Mouse (Mus musculus) heart, adult 8-10 months (tissue): ENCODE data around the gene Crisp1. TPM values are rescaled to one million over a fixed set of nuclear protein-coding genes. Genes with fewer than 3 reads are reported as not detected.

Experiments
- DNase-seq: peaks from one replicate; pipeline ENCODE4 v3.0.0; 2022; ENCODE audit warnings: low spot score
- total RNA-seq, 4 experiments: library from RNA; stranded (reverse); gene quantifications; 2 replicates each; pipeline ENCODE4 v1.2.4; 2022

Crisp1 gene
- total RNA-seq, result not detected

DNA sequence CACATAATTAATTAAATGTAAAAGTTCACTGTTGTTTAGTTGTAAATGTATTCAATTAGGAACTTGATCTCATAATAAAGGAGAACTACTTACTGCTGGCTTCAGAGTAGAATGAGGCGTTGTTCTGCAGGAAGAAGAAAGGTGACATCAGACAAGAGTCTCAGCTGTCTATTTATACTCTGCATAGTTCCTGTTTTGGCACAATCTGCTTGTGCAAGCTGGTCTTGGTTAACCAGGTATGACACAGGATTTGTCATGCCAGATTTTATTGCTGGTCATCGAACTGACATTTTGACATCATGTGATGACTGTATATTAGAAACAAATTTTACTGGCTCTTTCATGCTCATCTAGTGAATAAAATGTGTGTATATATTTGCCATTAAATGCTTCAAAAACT lies at the start of gene Crisp1:
Gene Crisp1, minus strand, starts transcription at position 146 of the 400 bp plus-strand sequence.
- DNase-seq, result no peak

DNA sequence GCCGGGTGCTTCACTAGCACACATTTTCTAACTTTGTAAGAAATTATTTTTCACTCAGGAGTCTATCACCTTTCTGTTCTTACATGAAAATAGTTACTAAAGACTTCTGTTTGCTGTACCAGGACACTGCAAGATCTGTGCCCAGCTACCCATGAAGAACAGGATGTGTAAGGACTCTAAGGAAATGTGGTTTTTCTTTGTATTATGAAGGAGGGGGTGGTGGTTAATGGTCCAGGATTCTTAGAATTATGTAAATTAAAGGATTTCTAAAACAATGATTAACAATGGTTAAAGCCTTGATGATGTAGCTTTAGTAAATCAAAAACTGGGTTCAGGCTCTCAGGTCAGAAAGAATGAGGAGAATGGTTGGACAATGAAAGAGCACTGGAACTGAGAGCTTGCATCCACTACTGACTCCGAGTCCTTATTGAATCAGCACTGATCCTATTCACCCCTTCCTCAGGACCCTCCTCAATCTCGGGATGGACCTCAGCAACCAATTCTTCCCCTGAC lies 23.5 kb upstream of the Crisp1 start:
- no peak for DNase-seq

DNA sequence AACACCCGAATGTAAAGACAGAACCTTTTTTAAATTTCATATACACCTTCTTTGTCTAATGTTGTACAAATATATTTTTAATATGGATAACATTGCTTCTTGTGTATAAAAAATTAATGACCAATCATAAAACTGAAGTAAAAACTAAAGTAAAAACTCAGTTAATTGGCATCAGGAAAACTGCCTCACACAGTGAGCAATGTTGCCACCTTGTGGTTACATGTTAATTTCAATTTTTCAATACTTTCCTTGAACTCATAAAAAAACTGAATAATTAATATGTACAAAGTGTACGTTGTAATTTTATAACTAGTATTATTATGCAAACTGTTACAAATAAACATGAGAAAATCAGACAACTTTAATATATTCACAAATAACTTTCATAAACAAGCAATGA lies 33.6 kb downstream of the Crisp1 start:
- DNase-seq, result no peak

DNA sequence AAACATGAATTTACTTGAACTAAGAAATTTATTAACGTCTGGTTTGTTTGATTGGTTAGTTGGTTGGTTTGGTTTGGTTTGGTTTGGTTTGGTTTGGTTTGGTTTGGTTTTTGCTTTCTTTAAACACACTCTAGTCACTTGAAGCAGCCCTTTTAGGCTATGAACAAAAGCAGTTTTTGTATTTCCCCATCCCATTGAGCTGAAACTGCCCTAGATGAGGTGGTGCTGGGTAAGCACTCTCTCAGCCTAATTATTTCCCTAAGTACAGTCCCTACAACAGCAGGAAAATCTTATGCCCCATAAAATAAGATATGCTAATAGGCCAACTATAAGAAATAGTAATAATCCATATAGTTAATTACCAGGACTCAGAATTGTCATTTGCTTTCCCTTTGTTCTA lies 43.5 kb downstream of the Crisp1 start:
- no peak for DNase-seq

DNA sequence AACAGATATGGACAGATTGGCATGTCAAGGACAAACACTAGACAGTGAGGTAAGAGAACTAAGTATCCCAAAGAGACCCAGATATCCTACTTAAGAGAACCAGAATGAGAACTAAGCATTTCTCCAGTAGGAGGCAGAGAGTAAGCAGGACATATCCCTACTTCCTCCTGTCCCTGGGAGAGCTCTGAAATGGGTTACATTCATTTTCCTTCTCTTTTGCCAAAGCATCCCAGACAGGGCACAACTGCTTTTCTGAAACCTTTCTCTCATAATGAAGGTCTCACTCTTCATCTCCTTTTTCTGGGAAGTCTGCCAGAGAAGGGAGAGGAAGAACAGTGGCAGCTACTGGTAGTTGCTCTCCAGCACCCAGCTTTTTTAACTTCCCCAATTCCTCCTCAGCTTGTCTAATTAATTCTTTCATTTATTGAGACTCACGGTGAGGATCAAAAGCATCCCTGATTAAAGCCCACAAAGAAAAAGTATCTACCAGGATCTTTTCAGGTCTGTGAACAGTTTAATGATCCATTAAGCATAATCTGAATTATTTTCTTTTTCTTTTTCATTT lies 44.0 kb downstream of the Crisp1 start:
- no peak for DNase-seq

DNA sequence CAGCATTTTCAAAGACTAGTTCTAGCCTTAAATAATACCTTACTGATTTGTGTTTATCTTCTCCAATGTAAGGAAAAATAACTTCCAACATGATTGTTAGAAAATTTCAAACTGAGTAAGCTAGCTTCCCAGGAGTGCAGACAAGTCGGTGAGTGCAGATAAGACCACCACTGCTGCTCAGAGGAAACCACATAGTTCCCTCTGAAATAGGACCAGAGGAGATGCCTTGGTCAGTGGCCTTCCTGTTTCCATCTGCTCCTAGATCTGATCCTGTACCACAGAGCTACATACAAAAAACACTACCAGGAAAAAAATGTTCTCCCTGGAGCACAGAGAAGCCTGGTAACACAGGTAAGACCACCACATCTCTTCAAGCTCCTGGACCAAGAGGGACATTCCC lies 66.5 kb downstream of the Crisp1 start:
- DNase-seq, result no peak

Other genes with a start within 250 kb of the Crisp1 start
- gene AC192777.2, start 223.8 kb downstream of the Crisp1 start, total RNA-seq, result not detected
- gene Pgk2, start 110.6 kb downstream of the Crisp1 start, total RNA-seq, result not detected
- not detected for gene Crisp3, start 76.9 kb downstream of the Crisp1 start, total RNA-seq
- not detected for gene Esp8, start 200.8 kb upstream of the Crisp1 start, total RNA-seq
- gene Esp6, start 242.3 kb upstream of the Crisp1 start, total RNA-seq, result not detected